Mouse (Mus musculus) ES-Bruce4 (cell line): ENCODE measurements around the gene Tmf1.
A peak's percentile ranks its signal among the peaks of the same experiment; 100 is the strongest.

Experiments used
- CTCF ChIP-seq: IDR thresholded peaks from one replicate; pipeline ENCODE4 v1.8.1; 2011; ENCODE audit warnings: low read depth, low read length
- POLR2A ChIP-seq: IDR thresholded peaks from one replicate; pipeline ENCODE4 v1.8.1; 2011; ENCODE audit warnings: low read length; ENCODE audit not compliant: insufficient read depth

- TF ChIP-seq CTCF (no peak), POLR2A (peak; percentile 12)
Measured at GRCm38 (mm10) chr6:97210191-97210961, 31.5 kb upstream of the Tmf1 start, which contains the start of gene Arl6ip5.
